Mouse (Mus musculus): Measurements from ENCODE around the gene H2al1k. TPM values are rescaled to one million over a fixed set of nuclear protein-coding genes. Genes with fewer than 3 reads are reported as not detected.
A peak's percentile ranks its signal among the peaks of the same experiment; 100 is the strongest.
"Not testable (repeated sequence)": the region's sequence is repeated elsewhere in the genome, so short reads cannot be mapped to it uniquely, and the experiment has no call there.

Gene H2al1k
- total RNA-seq (2015) (not detected in 2 replicates), total RNA-seq (2017) (not detected in 2 replicates)

GRCm38 (mm10) chrX:9350327-9350726 lies at the start of gene H2al1k:
Gene H2al1k (plus strand): TSS chrX:9350627.
- not testable (repeated sequence) for ATAC-seq (replicated peaks; ENCODE audit: poor library complexity)

GRCm38 (mm10) chrX:9302791-9303190 lies 47.6 kb upstream of the H2al1k start:
- ATAC-seq (replicated peaks; ENCODE audit: poor library complexity), result no peak; the same call in 1 of the 2 replicates

- ATAC-seq (replicated peaks; ENCODE audit: poor library complexity), result 0 out of 2 replicates have a peak, but pooled peaks have one; percentile 24
Measured at GRCm38 (mm10) chrX:9303455-9303854, 47.0 kb upstream of the H2al1k start.

- ATAC-seq (replicated peaks; ENCODE audit: poor library complexity), result 0 out of 2 replicates have a peak, but pooled peaks have one; percentile 39
Measured at GRCm38 (mm10) chrX:9316457-9316856, 34.0 kb upstream of the H2al1k start.

- ATAC-seq (replicated peaks; ENCODE audit: poor library complexity), result not testable (repeated sequence)
Measured at GRCm38 (mm10) chrX:9327954-9328353, 22.5 kb upstream of the H2al1k start.

- not testable (repeated sequence) for ATAC-seq (replicated peaks; ENCODE audit: poor library complexity)
Measured at GRCm38 (mm10) chrX:9332366-9332962, 18.0 kb upstream of the H2al1k start.

GRCm38 (mm10) chrX:9333035-9333434 lies 17.4 kb upstream of the H2al1k start:
- peak; percentile 92 for ATAC-seq (replicated peaks; ENCODE audit: poor library complexity)

- ATAC-seq (replicated peaks; ENCODE audit: poor library complexity), result not testable (repeated sequence)
Measured at GRCm38 (mm10) chrX:9334996-9335395, 15.4 kb upstream of the H2al1k start.

- ATAC-seq (replicated peaks; ENCODE audit: poor library complexity), result peak; percentile 95
Measured at GRCm38 (mm10) chrX:9374012-9374411, 23.6 kb downstream of the H2al1k start.

- not testable (repeated sequence) for ATAC-seq (replicated peaks; ENCODE audit: poor library complexity)
Measured at GRCm38 (mm10) chrX:9375927-9376326, 25.5 kb downstream of the H2al1k start.

Other genes starting within 250 kb of the H2al1k start
- gene 4930402K13Rik, start 246.1 kb upstream of the H2al1k start, total RNA-seq (2015), result not detected in 2 replicates
- gene 4930402K13Rik, start 246.1 kb upstream of the H2al1k start, total RNA-seq (2017), result not detected in 2 replicates
- not detected in 2 replicates for gene Lancl3, start 150.7 kb upstream of the H2al1k start, total RNA-seq (2015)
- 0.04 and 0.10 TPM in 2 replicates for gene Lancl3, start 150.7 kb upstream of the H2al1k start, total RNA-seq (2017)
- gene Gm14862, start 93.7 kb upstream of the H2al1k start, total RNA-seq (2015), result not detected in 2 replicates
- gene Gm14862, start 93.7 kb upstream of the H2al1k start, total RNA-seq (2017), result not detected in 2 replicates
- 27.6 and 33.8 TPM in 2 replicates for gene Xk, start 77.9 kb upstream of the H2al1k start, total RNA-seq (2015)
- gene Xk, start 77.9 kb upstream of the H2al1k start, total RNA-seq (2017), result 8.8 and 10.5 TPM in 2 replicates
- gene H2al1m, start 66.9 kb upstream of the H2al1k start, total RNA-seq (2015), result 2.3 TPM in 2 replicates
- not detected in 2 replicates for gene H2al1m, start 66.9 kb upstream of the H2al1k start, total RNA-seq (2017)
- gene Cybb, start 137.1 kb downstream of the H2al1k start, total RNA-seq (2015), result 67.7 and 88.1 TPM in 2 replicates
- 66.5 and 89.6 TPM in 2 replicates for gene Cybb, start 137.1 kb downstream of the H2al1k start, total RNA-seq (2017)
- not detected in 2 replicates for gene H2al1o, start 221.8 kb downstream of the H2al1k start, total RNA-seq (2015)
- gene H2al1o, start 221.8 kb downstream of the H2al1k start, total RNA-seq (2017), result not detected in 2 replicates

All from megakaryocyte progenitor cell, adult 5-6 weeks (primary cell).